Mouse (Mus musculus) hindbrain, embryonic 16.5 days (tissue): ENCODE measurements around the gene Trp53bp1. TPM values are rescaled to one million over a fixed set of nuclear protein-coding genes. Genes with fewer than 3 reads are reported as not detected.
A peak's percentile ranks its signal among the peaks of the same experiment; 100 is the strongest.

Experiments
- ATAC-seq: fragments of 200-750 bp; cut with Nextera tagmentation; 2 replicates; pipeline ENCODE4 v1.8.0; 2017; ENCODE audit warnings: moderate TSS enrichment, moderate library complexity
- H3K27ac ChIP-seq: fragments of 300-500 bp; sonication (generic); 2 replicates; pipeline ENCODE4 v1.5.1; 2014; ENCODE audit warnings: low read depth, mild to moderate bottlenecking, control low read depth, low read length, moderate library complexity
- H3K27me3 ChIP-seq: fragments of 300-500 bp; sonication (generic); replicated peaks from 2 replicates; pipeline ENCODE4 v1.6.1; 2014; ENCODE audit warnings: low read length; ENCODE audit not compliant: control insufficient read depth, insufficient read depth
- H3K36me3 ChIP-seq: fragments of 300-500 bp; sonication (generic); 2 replicates; pipeline ENCODE4 v1.6.1; 2014; ENCODE audit warnings: mild to moderate bottlenecking, low read length, moderate library complexity, mixed read lengths; ENCODE audit not compliant: control insufficient read depth, insufficient read depth
- H3K4me1 ChIP-seq: fragments of 300-500 bp; sonication (generic); 2 replicates; pipeline ENCODE4 v1.6.1; 2014; ENCODE audit warnings: low read depth, low read length; ENCODE audit not compliant: control insufficient read depth, insufficient read depth
- H3K4me2 ChIP-seq: fragments of 300-500 bp; sonication (generic); 2 replicates; pipeline ENCODE4 v1.6.1; 2014; ENCODE audit warnings: mild to moderate bottlenecking, low read length, control low read depth, moderate library complexity
- H3K4me3 ChIP-seq: fragments of 300-500 bp; sonication (generic); 2 replicates; pipeline ENCODE4 v1.5.1; 2014; ENCODE audit warnings: mild to moderate bottlenecking, low read length, control low read depth, moderate library complexity
- H3K9ac ChIP-seq: fragments of 300-500 bp; sonication (generic); 2 replicates; pipeline ENCODE4 v1.6.1; 2014; ENCODE audit warnings: low read depth, mild to moderate bottlenecking, control low read depth, low read length, moderate library complexity
- H3K9me3 ChIP-seq: fragments of 300-500 bp; sonication (generic); 2 replicates; pipeline ENCODE4 v1.6.1; 2014; ENCODE audit warnings: mild to moderate bottlenecking, low read length, moderate library complexity; ENCODE audit not compliant: control insufficient read depth
- WGBS: fragments of 180-500 bp; shearing (Covaris S2); extraction: QIAGEN DNeasy Blood & Tissue Kit; methylation state at CpG from one replicate; pipeline ENCODE4 v1.1.7; 2014; 5-methylcytosine and 5-hydroxymethylcytosine counted together
- polyA plus RNA-seq: library from polyadenylated mRNA; unstranded; fragments of >200 nt; fragmentation: Nextera tagmentation; extraction: Ambion mirVana; gene quantifications from 2 replicates; pipeline ENCODE4 v1.2.1, GENCODE M21; 2015

Gene Trp53bp1
- polyA plus RNA-seq, 1 experiment from 2014 or later: 134 TPM

DNA sequence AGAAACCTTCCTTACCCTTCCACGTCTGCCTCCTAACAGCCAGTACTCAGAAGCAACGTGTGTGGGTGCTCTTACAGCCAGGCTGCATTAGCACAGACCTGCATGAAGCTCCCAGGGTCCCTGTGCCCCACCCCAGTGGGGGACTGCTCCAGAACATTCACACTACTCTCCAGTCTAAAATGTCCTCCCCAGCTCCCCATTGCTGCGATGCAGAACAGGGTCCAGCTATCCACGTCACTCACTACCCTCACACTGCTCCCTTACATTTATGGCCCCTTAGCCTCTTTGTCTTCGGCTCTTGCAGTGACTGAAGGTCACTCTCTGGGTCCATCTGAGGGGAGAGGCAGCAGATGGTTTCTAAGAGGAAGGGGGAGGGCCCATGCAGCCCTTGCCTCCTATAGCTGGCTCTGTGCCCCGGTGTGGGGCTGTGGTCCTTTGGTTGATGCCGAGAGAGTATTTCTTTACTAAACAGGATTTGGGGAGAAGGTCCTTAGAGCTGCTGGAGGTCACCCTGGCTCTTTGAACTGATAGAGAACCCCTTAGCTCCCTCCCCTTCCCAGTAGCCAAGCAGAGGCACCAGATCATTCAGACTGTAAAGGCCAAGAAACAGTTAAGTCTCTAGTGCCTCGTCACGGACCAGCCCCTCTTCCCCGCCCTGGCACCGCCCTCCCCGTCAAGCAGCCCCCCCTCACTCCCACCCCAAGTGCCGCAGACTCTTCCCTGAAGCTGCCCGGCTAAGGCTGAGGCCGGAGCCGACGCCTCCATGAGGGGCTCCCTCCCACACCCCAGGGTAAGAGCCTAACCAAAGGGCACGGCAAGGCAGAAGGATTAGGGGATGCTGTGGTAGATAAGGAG, 23.8 kb upstream of the Trp53bp1 start:
- H3K4me2 ChIP-seq: peak overlapping the region; percentile 73
- peak; percentile 86 for ATAC-seq
- no peaks in the 10 kb centered on the region for H3K9me3 ChIP-seq
- H3K4me1 ChIP-seq: peaks cover 49% of the 10 kb centered on the region
- H3K9ac ChIP-seq: peak overlapping the region; percentile 80
- WGBS: 0% methylated on average over 18 of the region's 18 CpGs
- peak overlapping the region; percentile 69 for H3K4me3 ChIP-seq
- peak overlapping the region; percentile 89 for H3K27ac ChIP-seq
- no peaks in the 10 kb centered on the region for H3K27me3 ChIP-seq
- H3K36me3 ChIP-seq: peaks cover 13% of the 10 kb centered on the region

DNA sequence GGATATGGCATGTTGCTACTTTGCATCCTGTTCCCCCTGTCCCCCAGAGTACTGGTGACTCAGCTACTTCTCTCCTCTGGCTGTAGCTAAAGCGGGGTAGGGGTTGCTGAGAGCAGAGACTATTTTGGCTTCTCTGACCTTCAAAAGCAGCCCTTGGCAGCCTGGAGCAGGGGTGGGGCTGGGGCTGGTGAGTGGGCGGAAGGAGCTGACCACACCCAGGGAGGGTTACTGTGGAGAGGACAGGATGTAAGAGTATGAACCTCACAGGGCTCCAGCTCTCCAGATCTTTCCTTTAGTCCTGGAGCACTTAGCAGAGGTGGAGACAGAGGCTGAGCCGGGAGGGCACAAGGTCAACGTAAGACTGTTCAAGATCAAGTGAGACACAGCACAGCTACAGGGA, 23.0 kb upstream of the Trp53bp1 start:
- no peaks in the 10 kb centered on the region for H3K27me3 ChIP-seq
- WGBS: 29% methylated on average over 4 of the region's 4 CpGs
- no peak overlapping the region; the same call in none of the 2 replicates for H3K9ac ChIP-seq
- no peaks in the 10 kb centered on the region for H3K9me3 ChIP-seq
- H3K4me3 ChIP-seq: peak overlapping the region; percentile 69
- no peak for ATAC-seq
- peak overlapping the region; percentile 89 for H3K27ac ChIP-seq
- peak overlapping the region; percentile 73 for H3K4me2 ChIP-seq
- H3K36me3 ChIP-seq: peaks cover 6% of the 10 kb centered on the region
- peaks cover 49% of the 10 kb centered on the region for H3K4me1 ChIP-seq

DNA sequence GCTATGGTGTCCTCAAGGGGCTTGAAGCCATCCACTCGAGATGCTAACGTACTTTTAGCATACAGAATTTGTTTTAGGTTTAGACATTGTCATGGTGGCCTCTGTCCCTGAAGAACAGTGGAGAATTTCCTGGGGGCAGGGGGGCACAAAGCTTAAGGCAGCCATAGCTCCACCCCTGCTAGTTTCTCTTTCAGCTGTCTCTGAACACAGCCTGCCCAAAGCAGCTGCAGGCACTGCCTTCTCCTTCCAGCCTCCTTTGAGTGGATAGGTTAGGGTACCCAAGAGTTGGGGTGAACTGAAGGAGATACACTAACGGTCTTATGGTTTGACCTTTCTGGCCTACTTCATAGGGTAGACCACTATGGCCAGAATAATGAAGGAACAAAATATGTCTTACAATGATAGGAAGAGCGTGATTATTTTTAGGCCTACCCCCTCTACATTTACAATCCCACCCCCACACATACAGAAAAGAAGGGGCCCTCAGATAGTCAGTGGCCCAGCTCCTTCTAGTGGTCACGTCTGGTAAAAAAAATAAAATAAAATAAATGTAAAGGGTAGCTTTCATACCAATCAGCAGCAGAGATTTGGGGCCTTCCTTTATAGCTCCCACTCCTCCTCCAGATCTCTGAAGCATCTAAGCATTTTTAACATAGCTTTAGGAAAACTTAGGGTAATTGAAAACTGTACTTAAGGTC, 21.3 kb upstream of the Trp53bp1 start:
- ATAC-seq: no peak
- H3K27ac ChIP-seq: no peak overlapping the region
- peaks cover 49% of the 10 kb centered on the region for H3K4me1 ChIP-seq
- no peak overlapping the region for H3K4me2 ChIP-seq
- H3K36me3 ChIP-seq: no peaks in the 10 kb centered on the region
- H3K27me3 ChIP-seq: no peaks in the 10 kb centered on the region
- no peaks in the 10 kb centered on the region for H3K9me3 ChIP-seq
- H3K9ac ChIP-seq: no peak overlapping the region
- H3K4me3 ChIP-seq: no peak overlapping the region
- WGBS: 72% methylated on average over 5 of the region's 5 CpGs

DNA sequence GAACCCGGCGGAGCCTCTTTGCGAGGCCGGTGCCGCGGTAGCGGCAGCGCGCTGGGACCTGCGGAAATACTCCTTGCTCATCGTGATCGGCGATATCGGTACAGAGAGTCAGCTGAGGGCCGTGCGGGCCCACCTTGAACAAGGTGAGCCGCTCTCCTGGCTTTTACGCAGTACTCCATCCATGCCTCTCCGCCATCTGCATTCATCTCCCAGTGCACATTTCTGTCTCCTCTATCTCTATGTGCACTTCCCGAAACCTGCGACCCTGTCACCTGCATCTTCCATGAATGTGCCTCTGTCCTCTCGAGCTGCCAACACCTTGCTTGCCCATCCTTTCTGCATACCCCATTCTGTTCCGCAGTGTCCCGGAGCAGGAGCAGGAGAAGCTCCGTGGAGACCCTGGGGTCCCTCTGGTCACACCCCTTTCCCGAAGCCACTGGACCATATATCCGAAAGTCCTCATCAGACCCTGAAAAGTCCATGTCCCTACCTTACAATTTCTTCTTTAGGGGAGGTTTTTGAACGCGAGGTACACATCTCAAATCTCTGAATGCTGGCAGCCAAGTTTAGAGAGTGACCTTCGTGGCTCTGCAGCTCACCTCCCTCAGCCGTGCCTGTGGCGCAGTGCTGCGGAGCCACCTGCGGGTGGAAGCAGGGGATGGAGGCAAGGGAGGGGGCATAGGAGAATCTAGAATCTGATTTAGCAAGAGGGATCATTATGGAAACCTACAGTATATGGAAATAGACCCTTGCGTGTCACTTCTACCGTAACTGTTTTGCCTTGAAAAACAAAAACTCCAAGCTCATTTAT, 18.7 kb upstream of the Trp53bp1 start:
- peak overlapping the region; percentile 73 for H3K9ac ChIP-seq
- peaks cover 37% of the 10 kb centered on the region for H3K4me1 ChIP-seq
- H3K4me2 ChIP-seq: peak overlapping the region; percentile 72
- peak overlapping the region; percentile 67 for H3K4me3 ChIP-seq
- H3K36me3 ChIP-seq: no peaks in the 10 kb centered on the region
- peak; percentile 73 for ATAC-seq
- H3K27ac ChIP-seq: peak overlapping the region; percentile 77
- no peaks in the 10 kb centered on the region for H3K9me3 ChIP-seq
- H3K27me3 ChIP-seq: no peaks in the 10 kb centered on the region
- WGBS: 3% methylated on average over 36 of the region's 36 CpGs

DNA sequence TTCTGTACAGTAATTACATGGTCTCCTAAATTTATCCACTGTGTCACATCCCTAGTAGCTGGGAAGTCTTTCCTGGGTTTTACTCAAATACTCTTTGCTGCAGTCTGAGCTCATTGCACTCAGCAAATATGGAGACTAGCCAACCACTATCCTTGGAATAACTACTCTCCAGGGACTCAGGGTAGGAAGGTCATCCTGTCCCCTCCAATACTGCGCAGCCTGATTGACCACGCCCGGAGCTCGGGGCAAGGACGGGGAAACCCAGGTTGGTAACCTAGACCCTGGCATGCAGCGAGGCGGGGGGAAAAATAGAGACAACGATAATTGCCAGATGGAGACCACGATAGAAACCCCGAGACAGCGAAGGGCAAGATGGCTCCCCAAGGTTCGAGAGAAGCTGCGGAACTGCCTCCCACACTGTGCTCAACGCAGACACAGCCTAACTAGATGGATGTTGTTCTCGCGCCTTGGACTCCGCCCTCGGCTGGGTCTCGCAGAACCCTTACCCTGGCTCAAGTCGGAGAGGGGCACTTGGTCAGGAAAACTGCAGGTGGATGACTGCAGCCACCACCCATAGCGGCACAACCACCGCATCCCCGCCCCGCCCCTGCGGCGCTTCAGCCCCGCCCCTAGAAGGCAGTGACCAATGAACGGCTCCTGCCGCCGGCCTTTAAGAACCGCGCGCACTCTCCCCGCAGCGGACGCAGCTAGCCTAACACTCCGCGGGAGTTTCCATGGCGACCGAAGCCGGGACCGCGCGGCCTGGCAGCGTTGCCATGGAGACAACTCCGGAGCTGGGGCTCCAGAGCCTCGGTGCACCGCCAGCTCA, 17.9 kb upstream of the Trp53bp1 start, which contains the start of gene Map1a:
Map1a (plus strand) TSS at position 700 of the 829 bp plus-strand sequence.
- Histone ChIP-seq H3K36me3 (no peaks in the 10 kb centered on the region), H3K4me1 (peaks cover 29% of the 10 kb centered on the region), H3K4me2 (peak within 1 kb of the TSS; percentile 72), H3K27ac (peak within 1 kb of the TSS; percentile 94), H3K27me3 (no peaks in the 10 kb centered on the region), H3K9ac (peak within 1 kb of the TSS; percentile 78), H3K9me3 (no peaks in the 10 kb centered on the region), H3K4me3 (peak within 1 kb of the TSS; percentile 67)
- WGBS: under 1% methylated on average over 48 of the region's 48 CpGs
- peak; percentile 97 for ATAC-seq

DNA sequence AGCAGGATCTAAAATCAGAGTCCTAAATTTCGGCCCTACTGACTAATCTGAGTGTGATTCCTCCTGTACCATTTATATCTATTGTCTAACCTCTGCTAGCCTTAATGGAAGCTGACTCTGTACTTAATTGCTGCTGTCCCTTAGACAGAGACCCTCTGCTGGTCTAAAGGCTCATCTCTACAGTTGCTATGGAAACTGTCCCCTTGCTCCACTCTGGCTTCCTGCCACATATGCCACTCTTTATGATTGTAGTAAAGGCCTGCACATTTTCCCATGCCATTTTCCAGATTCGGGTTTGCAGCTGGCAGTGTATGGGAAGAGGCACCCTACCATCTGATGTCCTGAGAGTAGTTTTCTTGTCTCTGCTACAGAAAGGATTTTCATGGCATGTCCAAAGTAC, 16.6 kb upstream of the Trp53bp1 start:
- 21% methylated on average over 2 of the region's 2 CpGs for WGBS
- no peaks in the 10 kb centered on the region for H3K27me3 ChIP-seq
- no peaks in the 10 kb centered on the region for H3K9me3 ChIP-seq
- H3K9ac ChIP-seq: no peak overlapping the region
- peaks cover 23% of the 10 kb centered on the region for H3K4me1 ChIP-seq
- peak overlapping the region; percentile 94 for H3K27ac ChIP-seq
- no peaks in the 10 kb centered on the region for H3K36me3 ChIP-seq
- no peak overlapping the region for H3K4me3 ChIP-seq
- peak overlapping the region; percentile 19; the same call in 1 of the 2 replicates for H3K4me2 ChIP-seq
- ATAC-seq: no peak

DNA sequence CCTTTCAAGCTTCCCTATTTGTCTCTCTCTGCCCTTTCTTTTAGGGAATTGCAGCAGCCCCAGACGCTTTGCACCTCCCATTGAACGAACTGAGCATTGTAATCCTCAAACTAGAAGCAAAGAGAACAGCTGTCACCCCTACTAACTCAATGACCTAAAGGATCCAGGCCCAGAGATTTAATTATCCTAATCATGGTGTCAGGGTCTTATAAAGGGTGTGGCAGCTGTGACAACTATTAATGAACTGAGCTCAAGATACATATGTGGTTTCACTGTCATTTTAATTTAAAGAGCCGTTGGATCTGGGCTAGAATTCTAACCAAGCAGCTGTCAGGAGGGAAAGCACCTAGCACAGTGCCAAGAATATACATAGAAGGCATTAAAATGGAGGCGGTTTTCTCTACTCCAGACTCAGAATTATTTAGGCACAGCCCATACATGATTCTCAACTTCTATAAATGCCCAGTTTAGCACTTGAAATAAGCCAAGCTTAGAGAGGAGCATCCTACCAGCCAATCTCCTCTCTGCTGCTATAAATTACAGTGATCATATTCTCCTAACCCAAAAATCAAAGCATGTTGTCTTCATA, 815 bp upstream of the Trp53bp1 start:
- peaks cover 11% of the 10 kb centered on the region for H3K36me3 ChIP-seq
- H3K9me3 ChIP-seq: no peaks in the 10 kb centered on the region
- peak overlapping the region; percentile 62 for H3K4me2 ChIP-seq
- 10% methylated on average over 4 of the region's 4 CpGs for WGBS
- H3K9ac ChIP-seq: peak overlapping the region; percentile 67
- H3K27me3 ChIP-seq: no peaks in the 10 kb centered on the region
- H3K4me3 ChIP-seq: peak overlapping the region; percentile 87
- peak overlapping the region; percentile 98 for H3K27ac ChIP-seq
- no peak for ATAC-seq
- H3K4me1 ChIP-seq: peaks cover 31% of the 10 kb centered on the region
